Mouse (Mus musculus) myocyte (in vitro differentiated cells): ENCODE measurements around the gene Flrt3.

Source experiments
- MAX ChIP-seq: IDR thresholded peaks from one replicate; pipeline ENCODE4 v1.6.1; 2011; ENCODE audit warnings: low read depth, mild to moderate bottlenecking, control low read depth
- POLR2A ChIP-seq: IDR thresholded peaks from one replicate; pipeline ENCODE4 v1.6.1; 2011; ENCODE audit warnings: low read depth, mild to moderate bottlenecking, control low read depth, moderate library complexity; ENCODE audit not compliant: insufficient read length
- USF1 ChIP-seq: IDR thresholded peaks from one replicate; pipeline ENCODE4 v1.6.1; 2011; ENCODE audit warnings: low read depth, mild to moderate bottlenecking, control low read depth, moderate library complexity

GRCm38 (mm10) chr2:140653978-140654377, 17.3 kb downstream of the Flrt3 start:
- TF ChIP-seq USF1 (no peak), POLR2A (no peak), MAX (no peak)
